Mouse (Mus musculus) thymus, postnatal 4 days (tissue): ENCODE results near the gene Cldn2.
"Not testable (repeated sequence)": the region's sequence is repeated elsewhere in the genome, so short reads cannot be mapped to it uniquely, and the experiment has no call there.

Source experiments
- DNase-seq: peaks from one replicate; pipeline ENCODE4 v3.0.0; 2021

Gene Cldn2

GRCm38 (mm10) chrX:139800406-139800878 is at the start of gene Cldn2:
Gene Cldn2 (plus strand): TSS chrX:139800828.
- no peak for DNase-seq

DNA sequence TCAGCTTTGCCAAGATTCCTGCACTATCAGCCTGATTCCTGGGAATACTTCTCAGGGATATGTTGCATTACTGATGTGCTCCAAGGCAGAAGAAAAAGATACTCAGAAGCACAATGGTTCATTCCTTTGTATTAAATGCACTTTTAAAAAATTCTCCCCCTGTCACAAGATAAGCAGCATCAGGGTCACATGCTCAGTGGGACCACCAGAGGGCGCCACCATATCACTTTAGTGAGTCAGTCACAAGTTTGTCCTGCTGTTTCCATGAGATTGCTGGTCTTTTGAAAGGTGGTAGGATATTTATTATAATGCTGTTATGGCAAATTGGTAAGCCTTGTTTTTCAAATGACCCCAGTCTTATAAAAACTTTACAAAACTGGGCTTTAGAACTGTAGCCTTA is 48.8 kb upstream of the Cldn2 start:
- DNase-seq, result peak; percentile 75

DNA sequence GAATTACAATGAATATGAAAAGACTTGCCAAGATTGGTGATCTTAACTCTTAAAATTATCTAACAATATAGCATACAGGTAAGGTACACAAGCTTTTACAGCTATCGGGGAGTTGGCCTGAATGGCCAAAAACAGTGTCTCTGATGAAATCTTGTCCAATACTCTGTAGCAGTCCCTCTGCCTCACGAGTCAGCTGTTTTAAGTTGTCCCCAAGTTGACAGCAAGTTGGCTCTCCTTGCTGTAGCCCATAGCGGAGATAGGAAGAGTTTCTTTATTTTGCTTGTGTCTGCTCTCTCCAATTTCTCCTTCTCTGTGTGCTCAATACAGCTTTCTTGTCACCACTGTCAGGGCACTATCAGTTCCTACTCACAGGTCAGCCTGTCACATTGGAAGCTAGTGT is 42.0 kb upstream of the Cldn2 start:
- not testable (repeated sequence) for DNase-seq

GRCm38 (mm10) chrX:139762546-139762945 is 38.1 kb upstream of the Cldn2 start:
- peak; percentile 57 for DNase-seq

GRCm38 (mm10) chrX:139769975-139770637 is 30.5 kb upstream of the Cldn2 start:
- DNase-seq, result no peak

GRCm38 (mm10) chrX:139774309-139775083 is 26.1 kb upstream of the Cldn2 start:
- DNase-seq, result peak; percentile 73

DNA sequence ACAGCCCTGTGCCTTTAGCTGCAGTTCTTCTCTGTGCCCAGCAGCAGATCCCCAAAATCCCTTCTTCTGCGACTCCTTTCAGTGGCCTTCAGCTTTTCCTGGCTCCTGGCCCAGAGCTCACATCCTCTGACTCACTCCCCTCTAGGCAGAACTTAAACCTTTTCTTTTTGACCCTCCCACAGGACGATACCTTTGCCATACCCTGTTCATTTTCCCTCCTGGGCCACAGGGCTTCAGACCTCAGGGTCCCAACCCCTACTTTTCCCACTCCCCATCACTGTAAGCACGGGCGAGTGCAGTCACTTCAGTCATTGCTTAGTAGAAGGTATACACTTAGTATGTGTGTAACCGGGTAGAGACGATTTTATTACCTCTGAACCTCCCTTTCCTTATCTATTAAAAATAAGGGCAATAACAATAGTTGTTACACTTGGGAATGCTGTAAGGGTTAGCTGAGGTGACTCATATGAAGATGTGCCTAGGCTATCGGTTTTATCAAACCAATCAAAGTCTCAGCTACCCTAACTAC is 25.5 kb upstream of the Cldn2 start:
- DNase-seq, result no peak

GRCm38 (mm10) chrX:139777357-139777756 is 23.3 kb upstream of the Cldn2 start:
- DNase-seq, result no peak

- DNase-seq, result no peak
These were observed 21.7 kb upstream of the Cldn2 start for GRCm38 (mm10) chrX:139778886-139779285.

DNA sequence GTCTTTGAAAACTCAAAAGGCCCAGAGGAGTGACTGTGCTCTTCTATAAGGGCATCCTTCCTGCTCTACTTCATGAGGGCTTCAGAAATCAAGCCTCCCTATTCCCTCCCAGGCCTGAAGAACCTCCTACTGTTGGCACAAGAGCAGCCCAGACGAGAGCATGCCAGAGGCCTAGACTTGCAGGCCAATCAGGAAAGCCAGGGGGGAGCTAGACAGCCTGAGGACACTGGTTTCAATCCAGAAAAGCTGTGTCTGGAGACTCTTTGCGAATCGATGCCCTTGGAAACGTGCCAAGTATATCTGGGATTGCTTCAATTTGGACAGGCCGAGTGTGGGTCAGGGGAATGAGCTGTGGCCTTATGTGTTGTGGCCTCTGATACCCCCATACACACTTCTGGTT is 21.2 kb upstream of the Cldn2 start:
- no peak for DNase-seq

GRCm38 (mm10) chrX:139780988-139781387 is 19.6 kb upstream of the Cldn2 start:
- DNase-seq, result no peak

GRCm38 (mm10) chrX:139781563-139781962 is 19.1 kb upstream of the Cldn2 start:
- no peak for DNase-seq

DNA sequence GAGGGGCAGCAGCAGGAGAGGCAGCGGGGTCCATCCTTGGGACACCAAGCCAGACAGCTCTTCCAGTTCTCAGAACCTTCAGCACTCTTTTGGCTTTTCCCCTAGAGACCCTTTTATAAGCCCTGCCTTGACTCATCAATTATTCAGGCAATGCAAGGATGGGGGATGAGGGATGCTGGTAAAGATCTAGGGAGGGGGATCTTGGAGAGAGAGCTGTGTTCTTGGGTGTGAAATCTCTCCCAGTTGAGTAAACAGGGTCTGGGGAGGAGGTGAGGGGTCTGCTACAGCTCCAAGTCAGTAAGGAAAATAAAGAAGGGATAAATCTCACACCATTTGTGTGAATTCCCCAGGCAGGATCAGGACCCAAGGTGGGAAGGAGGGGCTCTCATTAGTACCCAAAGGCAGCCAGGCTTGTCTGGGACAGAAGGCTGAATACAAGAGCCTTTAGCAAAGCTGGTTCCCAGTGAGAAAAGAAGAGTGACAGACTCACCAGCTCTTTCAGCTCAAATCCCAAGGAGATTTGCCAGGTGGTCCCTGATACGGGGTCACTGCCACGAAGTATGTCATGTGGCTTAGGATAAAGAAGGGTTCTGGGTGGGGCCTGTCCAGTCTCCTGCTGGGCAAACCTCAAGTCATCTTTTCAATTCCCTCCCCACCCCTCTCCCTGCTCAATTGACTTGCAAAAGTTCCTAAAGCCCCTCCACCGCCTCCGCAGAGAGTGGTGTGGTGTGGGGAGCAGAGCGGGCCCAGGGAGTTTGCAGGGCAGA is 18.2 kb upstream of the Cldn2 start, which contains the start of gene Ripply1:
TSS of gene Ripply1 (minus strand) at position 76 of the 767 bp plus-strand sequence.
- no peak for DNase-seq

- no peak for DNase-seq
These were observed 17.6 kb upstream of the Cldn2 start for GRCm38 (mm10) chrX:139783045-139783422.

GRCm38 (mm10) chrX:139785764-139786163 is 14.9 kb upstream of the Cldn2 start:
- no peak for DNase-seq

- DNase-seq, result no peak
These were observed 6.4 kb upstream of the Cldn2 start for GRCm38 (mm10) chrX:139794072-139794845.

GRCm38 (mm10) chrX:139796037-139796436 is 4.6 kb upstream of the Cldn2 start:
- no peak for DNase-seq

- DNase-seq, result peak; percentile 13
These were observed 2.8 kb upstream of the Cldn2 start for GRCm38 (mm10) chrX:139797875-139798274.

DNA sequence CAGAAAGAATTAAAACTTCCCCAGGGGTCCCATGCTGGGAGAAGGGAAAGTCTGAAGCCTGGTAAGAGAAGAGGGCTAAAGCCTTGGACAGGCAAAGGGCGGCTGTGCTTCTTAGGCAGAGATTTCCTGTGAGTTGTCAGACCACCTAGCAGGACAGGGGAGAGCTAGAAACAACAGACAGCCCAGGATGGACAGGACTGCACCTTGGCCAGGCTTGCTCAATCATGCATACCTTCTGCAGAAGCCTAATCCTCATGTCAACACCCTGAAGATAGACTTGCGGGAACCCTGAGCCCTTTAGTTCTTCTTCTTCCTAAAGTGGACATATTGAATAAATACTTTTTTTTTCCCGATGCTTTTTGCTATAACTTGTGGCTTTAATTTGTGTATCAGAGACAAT is 675 bp upstream of the Cldn2 start:
- no peak for DNase-seq

- no peak for DNase-seq
These were observed 2.4 kb downstream of the Cldn2 start for GRCm38 (mm10) chrX:139803028-139803427.

DNA sequence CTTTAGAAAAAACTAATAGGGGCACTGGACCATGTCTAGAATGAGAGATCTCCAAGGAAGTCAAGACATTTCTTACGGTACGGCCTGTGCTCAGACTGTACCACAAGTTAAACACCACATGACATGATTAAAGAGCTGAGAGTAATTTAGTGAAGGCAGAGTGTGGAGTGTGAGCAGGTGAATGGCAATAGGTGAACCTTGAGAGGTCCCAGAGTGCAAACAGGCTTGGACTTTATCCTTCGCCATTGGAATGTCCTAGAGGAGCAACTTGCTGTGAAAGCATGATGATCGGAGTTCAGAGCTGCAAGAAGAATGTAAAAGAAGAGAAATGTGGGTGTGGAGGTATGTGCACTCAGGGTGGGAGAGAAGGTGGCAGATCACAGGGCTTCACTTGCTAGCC is 5.3 kb downstream of the Cldn2 start:
- DNase-seq, result no peak

- DNase-seq, result no peak
These were observed 6.8 kb downstream of the Cldn2 start for GRCm38 (mm10) chrX:139807391-139807790.
